Mouse (Mus musculus): ENCODE data around the gene Zfp982.
"Not testable (repeated sequence)": the region's sequence is repeated elsewhere in the genome, so short reads cannot be mapped to it uniquely, and the experiment has no call there.

The Zfp982 gene

DNA sequence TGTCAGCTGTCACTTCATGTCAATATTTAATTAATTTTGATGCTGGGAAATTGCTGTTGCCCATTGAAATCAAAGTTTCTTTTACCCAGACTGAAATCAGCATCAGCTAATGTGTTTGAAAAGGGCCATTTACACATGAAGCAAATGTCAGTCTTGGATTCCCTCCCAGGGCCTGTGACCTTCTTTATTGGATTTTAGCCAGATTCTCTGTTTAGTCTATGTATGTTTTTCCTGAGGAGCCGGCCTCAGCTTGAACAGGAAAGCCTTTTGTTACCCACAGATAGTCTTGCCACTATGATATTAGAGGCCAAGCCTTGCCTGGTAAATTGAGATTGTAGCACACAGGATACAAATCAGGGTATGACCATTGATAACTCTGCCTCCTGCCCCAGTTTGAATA, 66.9 kb downstream of the Zfp982 start:
- not testable (repeated sequence) for DNase-seq (ENCODE audit: low spot score in 2 of 2)

Measured in right cerebral cortex, postnatal 36 days (tissue).